Mouse (Mus musculus) cerebellum, adult 2 months (tissue): ENCODE data around the gene Foxn2.

ENCODE experiments used
- CTCF ChIP-seq: fragments of 200-500 bp; IDR thresholded peaks from 2 replicates; pipeline ENCODE4 v1.5.1; 2011; ENCODE audit warnings: low read depth, mild to moderate bottlenecking, control low read depth, low read length, moderate library complexity, borderline replicate concordance; ENCODE audit not compliant: insufficient read depth
- POLR2A ChIP-seq: fragments of 200-500 bp; IDR thresholded peaks from 2 replicates; pipeline ENCODE4 v1.6.1; 2011; ENCODE audit warnings: low read length, control low read depth, borderline replicate concordance; ENCODE audit not compliant: insufficient read depth

- TF ChIP-seq CTCF (no peak), POLR2A (no peak)
Observed at GRCm38 (mm10) chr17:88537842-88538430, 97.4 kb downstream of the Foxn2 start.
